Mouse (Mus musculus): ENCODE measurements around the gene Aplnr. TPM values are rescaled to one million over a fixed set of nuclear protein-coding genes. Genes with fewer than 3 reads are reported as not detected.
A peak's percentile ranks its signal among the peaks of the same experiment; 100 is the strongest.

Aplnr gene
- polyA plus RNA-seq, 1 experiment from 2014 or later: 30.0 TPM

- H3K9me3 ChIP-seq (ENCODE audit: control insufficient read depth, low read length): no peaks in the 10 kb centered on the region
- H3K4me2 ChIP-seq (ENCODE audit: low read depth, low read length, severe bottlenecking): no peak overlapping the region
- no peak overlapping the region for H3K4me3 ChIP-seq (ENCODE audit: low read depth, low read length)
- H3K9ac ChIP-seq (ENCODE audit: low read length): no peak overlapping the region
- ATAC-seq (replicated peaks; ENCODE audit: low FRiP score) (peak; percentile 28; the same call in 1 of the 2 replicates), DNase-seq (ENCODE audit: low spot score) (no peak)
- peaks cover 3% of the 10 kb centered on the region for H3K4me1 ChIP-seq (replicated peaks; ENCODE audit: control insufficient read depth, insufficient read depth, low read length)
- H3K27me3 ChIP-seq (ENCODE audit: control insufficient read depth, insufficient read depth, low read length): no peaks in the 10 kb centered on the region
- WGBS: 11% methylated on average over 1 of the region's 1 CpGs
- H3K27ac ChIP-seq (ENCODE audit: low read depth, low read length): no peak overlapping the region
- no peaks in the 10 kb centered on the region for H3K36me3 ChIP-seq (ENCODE audit: control insufficient read depth, insufficient read depth, low read length)
Measured at GRCm38 (mm10) chr2:85161638-85162093, 25.6 kb downstream of the Aplnr start.

GRCm38 (mm10) chr2:85163311-85164047, 27.5 kb downstream of the Aplnr start:
- no peak overlapping the region for H3K4me3 ChIP-seq (ENCODE audit: low read depth, low read length)
- no peak for ATAC-seq (replicated peaks; ENCODE audit: low FRiP score)
- no peaks in the 10 kb centered on the region for H3K27me3 ChIP-seq (ENCODE audit: control insufficient read depth, insufficient read depth, low read length)
- H3K9me3 ChIP-seq (ENCODE audit: control insufficient read depth, low read length): no peaks in the 10 kb centered on the region
- no peaks in the 10 kb centered on the region for H3K36me3 ChIP-seq (ENCODE audit: control insufficient read depth, insufficient read depth, low read length)
- H3K4me1 ChIP-seq (replicated peaks; ENCODE audit: control insufficient read depth, insufficient read depth, low read length): peaks cover 3% of the 10 kb centered on the region
- WGBS: 56% methylated on average over 7 of the region's 7 CpGs
- H3K27ac ChIP-seq (ENCODE audit: low read depth, low read length): no peak overlapping the region
- H3K4me2 ChIP-seq (ENCODE audit: low read depth, low read length, severe bottlenecking): no peak overlapping the region
- no peak for DNase-seq (ENCODE audit: low spot score)
- H3K9ac ChIP-seq (ENCODE audit: low read length): no peak overlapping the region

DNA sequence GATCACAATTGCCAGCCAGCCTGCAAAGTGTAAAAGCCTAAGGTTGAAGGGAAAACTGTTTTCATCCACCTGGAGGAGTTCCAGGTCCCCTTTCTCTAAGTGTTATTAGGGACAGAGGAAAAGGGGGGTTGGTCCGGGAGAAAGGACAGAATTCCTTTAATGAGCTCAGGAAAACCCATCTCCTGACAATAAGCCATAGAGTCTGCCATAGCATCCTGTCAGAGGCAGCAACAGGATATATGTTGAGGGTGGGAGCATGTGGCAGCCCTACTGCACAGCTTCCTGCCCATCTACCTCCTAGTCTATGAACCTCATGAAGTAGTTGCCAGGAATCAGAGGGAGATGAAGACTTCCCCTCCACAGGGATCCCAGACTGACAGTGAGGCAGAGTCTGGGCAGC, 31.6 kb downstream of the Aplnr start:
- no peaks in the 10 kb centered on the region for H3K4me1 ChIP-seq (replicated peaks; ENCODE audit: control insufficient read depth, insufficient read depth, low read length)

GRCm38 (mm10) chr2:85168327-85168726, 32.3 kb downstream of the Aplnr start:
- Histone ChIP-seq H3K9me3 (ENCODE audit: control insufficient read depth, low read length) (no peaks in the 10 kb centered on the region), H3K4me1 (replicated peaks; ENCODE audit: control insufficient read depth, insufficient read depth, low read length) (no peaks in the 10 kb centered on the region), H3K27me3 (ENCODE audit: control insufficient read depth, insufficient read depth, low read length) (no peaks in the 10 kb centered on the region), H3K27ac (ENCODE audit: low read depth, low read length) (no peak overlapping the region), H3K4me2 (ENCODE audit: low read depth, low read length, severe bottlenecking) (no peak overlapping the region), H3K9ac (ENCODE audit: low read length) (no peak overlapping the region), H3K4me3 (ENCODE audit: low read depth, low read length) (no peak overlapping the region), H3K36me3 (ENCODE audit: control insufficient read depth, insufficient read depth, low read length) (no peaks in the 10 kb centered on the region)
- no peak for DNase-seq (ENCODE audit: low spot score)
- 80% methylated on average over 1 of the region's 1 CpGs for WGBS
- ATAC-seq (replicated peaks; ENCODE audit: low FRiP score): no peak

More for the DNA sequence above, 31.6 kb downstream of the Aplnr start:
- ATAC-seq (replicated peaks; ENCODE audit: low FRiP score): no peak
- no peak overlapping the region for H3K27ac ChIP-seq (ENCODE audit: low read depth, low read length)
- H3K27me3 ChIP-seq (ENCODE audit: control insufficient read depth, insufficient read depth, low read length): no peaks in the 10 kb centered on the region
- no peak overlapping the region for H3K4me2 ChIP-seq (ENCODE audit: low read depth, low read length, severe bottlenecking)
- H3K36me3 ChIP-seq (ENCODE audit: control insufficient read depth, insufficient read depth, low read length): no peaks in the 10 kb centered on the region
- no peaks in the 10 kb centered on the region for H3K9me3 ChIP-seq (ENCODE audit: control insufficient read depth, low read length)
- H3K9ac ChIP-seq (ENCODE audit: low read length): no peak overlapping the region
- WGBS: 80% methylated on average over 1 of the region's 1 CpGs
- DNase-seq (ENCODE audit: low spot score): no peak
- H3K4me3 ChIP-seq (ENCODE audit: low read depth, low read length): no peak overlapping the region

GRCm38 (mm10) chr2:85172071-85172762, 36.2 kb downstream of the Aplnr start:
- no peak overlapping the region for H3K27ac ChIP-seq (ENCODE audit: low read depth, low read length)
- no peaks in the 10 kb centered on the region for H3K36me3 ChIP-seq (ENCODE audit: control insufficient read depth, insufficient read depth, low read length)
- no peaks in the 10 kb centered on the region for H3K9me3 ChIP-seq (ENCODE audit: control insufficient read depth, low read length)
- no peaks in the 10 kb centered on the region for H3K4me1 ChIP-seq (replicated peaks; ENCODE audit: control insufficient read depth, insufficient read depth, low read length)
- no peak for DNase-seq (ENCODE audit: low spot score)
- no peak for ATAC-seq (replicated peaks; ENCODE audit: low FRiP score)
- H3K27me3 ChIP-seq (ENCODE audit: control insufficient read depth, insufficient read depth, low read length): no peaks in the 10 kb centered on the region
- no peak overlapping the region for H3K4me2 ChIP-seq (ENCODE audit: low read depth, low read length, severe bottlenecking)
- WGBS: 79% methylated on average over 3 of the region's 3 CpGs
- H3K4me3 ChIP-seq (ENCODE audit: low read depth, low read length): no peak overlapping the region
- no peak overlapping the region for H3K9ac ChIP-seq (ENCODE audit: low read length)

- WGBS: 60% methylated on average over 2 of the region's 2 CpGs
- Histone ChIP-seq H3K9me3 (ENCODE audit: control insufficient read depth, low read length) (no peaks in the 10 kb centered on the region), H3K9ac (ENCODE audit: low read length) (no peak overlapping the region), H3K27ac (ENCODE audit: low read depth, low read length) (no peak overlapping the region), H3K4me3 (ENCODE audit: low read depth, low read length) (no peak overlapping the region), H3K27me3 (ENCODE audit: control insufficient read depth, insufficient read depth, low read length) (no peaks in the 10 kb centered on the region), H3K4me2 (ENCODE audit: low read depth, low read length, severe bottlenecking) (no peak overlapping the region), H3K36me3 (ENCODE audit: control insufficient read depth, insufficient read depth, low read length) (no peaks in the 10 kb centered on the region), H3K4me1 (replicated peaks; ENCODE audit: control insufficient read depth, insufficient read depth, low read length) (no peaks in the 10 kb centered on the region)
- no peak for DNase-seq (ENCODE audit: low spot score)
- ATAC-seq (replicated peaks; ENCODE audit: low FRiP score): no peak
Measured at GRCm38 (mm10) chr2:85172763-85173103, 36.7 kb downstream of the Aplnr start.

- no peak for ATAC-seq (replicated peaks; ENCODE audit: low FRiP score)
- no peaks in the 10 kb centered on the region for H3K36me3 ChIP-seq (ENCODE audit: control insufficient read depth, insufficient read depth, low read length)
Measured at GRCm38 (mm10) chr2:85173545-85173944, 37.5 kb downstream of the Aplnr start.

DNA sequence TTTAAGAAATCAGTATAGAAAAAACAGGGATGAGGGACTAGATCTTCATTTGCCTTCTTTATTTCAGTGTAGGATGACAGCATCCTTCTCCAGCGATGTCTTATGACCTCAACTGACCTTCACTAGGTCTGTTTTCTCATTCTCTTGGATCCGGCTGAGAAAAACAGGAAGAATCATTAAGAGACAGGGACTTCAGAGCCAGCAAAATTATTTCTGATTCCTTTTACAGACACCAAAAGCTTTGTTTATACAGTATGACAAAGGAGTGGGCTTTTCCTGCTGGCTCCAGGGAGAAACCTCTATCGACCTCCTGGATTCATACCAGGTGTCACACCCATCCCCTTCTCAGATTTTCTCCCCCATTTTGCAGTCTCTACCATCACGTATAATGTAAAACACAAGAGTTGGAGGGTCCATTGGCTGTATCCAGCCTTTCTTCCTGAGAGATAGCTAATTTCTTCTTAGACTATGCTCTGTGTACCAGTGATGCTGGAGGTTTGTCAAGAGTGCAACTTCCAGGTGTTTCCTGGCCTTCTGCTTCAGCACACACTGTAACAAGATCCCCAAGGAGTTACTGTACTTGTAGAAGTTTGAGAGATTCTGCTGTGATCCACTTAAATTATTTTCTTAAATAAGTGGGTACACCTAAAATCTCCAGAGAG, 42.2 kb downstream of the Aplnr start:
- DNase-seq (ENCODE audit: low spot score): no peak
- no peak for ATAC-seq (replicated peaks; ENCODE audit: low FRiP score)
- Histone ChIP-seq H3K9me3 (ENCODE audit: control insufficient read depth, low read length) (no peaks in the 10 kb centered on the region), H3K4me2 (ENCODE audit: low read depth, low read length, severe bottlenecking) (no peak overlapping the region), H3K4me3 (ENCODE audit: low read depth, low read length) (no peak overlapping the region), H3K27me3 (ENCODE audit: control insufficient read depth, insufficient read depth, low read length) (no peaks in the 10 kb centered on the region), H3K4me1 (replicated peaks; ENCODE audit: control insufficient read depth, insufficient read depth, low read length) (no peaks in the 10 kb centered on the region), H3K9ac (ENCODE audit: low read length) (no peak overlapping the region), H3K36me3 (ENCODE audit: control insufficient read depth, insufficient read depth, low read length) (no peaks in the 10 kb centered on the region), H3K27ac (ENCODE audit: low read depth, low read length) (no peak overlapping the region)
- WGBS: 82% methylated on average over 4 of the region's 4 CpGs

More at GRCm38 (mm10) chr2:85173545-85173944, 37.5 kb downstream of the Aplnr start:
- Histone ChIP-seq H3K4me2 (ENCODE audit: low read depth, low read length, severe bottlenecking) (no peak overlapping the region), H3K27ac (ENCODE audit: low read depth, low read length) (no peak overlapping the region), H3K27me3 (ENCODE audit: control insufficient read depth, insufficient read depth, low read length) (no peaks in the 10 kb centered on the region), H3K9me3 (ENCODE audit: control insufficient read depth, low read length) (no peaks in the 10 kb centered on the region), H3K4me3 (ENCODE audit: low read depth, low read length) (no peak overlapping the region), H3K4me1 (replicated peaks; ENCODE audit: control insufficient read depth, insufficient read depth, low read length) (no peaks in the 10 kb centered on the region), H3K9ac (ENCODE audit: low read length) (no peak overlapping the region)
- WGBS: 85% methylated on average over 6 of the region's 6 CpGs
- DNase-seq (ENCODE audit: low spot score): no peak
